Mouse (Mus musculus) erythroblast, embryonic 14.5 days (primary cell): ENCODE data around the gene Vti1a.

Experiments used
- GATA1 ChIP-seq: IDR thresholded peaks from 2 replicates; pipeline ENCODE4 v1.6.1; 2012; ENCODE audit warnings: low read length, inconsistent platforms, mixed read lengths
- TAL1 ChIP-seq: IDR thresholded peaks from 3 replicates; pipeline ENCODE4 v1.6.1; 2012; ENCODE audit warnings: low read length, inconsistent platforms, mixed read lengths

DNA sequence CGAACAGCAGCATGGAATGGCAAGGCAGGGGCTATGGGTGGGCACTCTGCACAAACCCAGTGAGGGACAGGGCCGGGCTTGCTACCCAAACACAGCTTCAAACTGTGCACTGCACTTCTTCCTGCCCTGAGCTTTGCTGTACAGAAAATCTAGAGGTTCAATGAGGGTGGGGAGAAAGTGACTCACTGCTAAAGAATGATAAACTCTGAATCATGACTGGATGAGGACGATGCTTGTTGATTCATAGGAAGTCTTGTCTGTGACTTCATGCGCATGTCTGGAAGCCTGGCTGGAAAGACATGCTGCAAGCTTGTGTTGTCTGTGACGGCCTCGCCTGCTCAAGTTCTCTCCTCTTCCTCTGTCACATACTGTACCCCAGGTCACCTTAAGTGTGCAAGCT, 226.4 kb downstream of the Vti1a start:
- TF ChIP-seq TAL1, result no peak
- TF ChIP-seq GATA1, result no peak
